Mouse (Mus musculus) hindbrain, embryonic 13.5 days (tissue): ENCODE data around the gene Dctn1. TPM values are rescaled to one million over a fixed set of nuclear protein-coding genes. Genes with fewer than 3 reads are reported as not detected.
A peak's percentile ranks its signal among the peaks of the same experiment; 100 is the strongest.

ENCODE experiments used
- ATAC-seq: fragments of 200-750 bp; cut with Nextera tagmentation; 2 replicates; pipeline ENCODE4 v1.8.0; 2017; ENCODE audit warnings: moderate TSS enrichment; ENCODE audit not compliant: low FRiP score
- H3K27ac ChIP-seq: fragments of 300-500 bp; sonication (generic); 2 replicates; pipeline ENCODE4 v1.5.1; 2015; ENCODE audit warnings: inconsistent platforms, mild to moderate bottlenecking, moderate library complexity
- H3K27me3 ChIP-seq: fragments of 300-500 bp; sonication (generic); 2 replicates; pipeline ENCODE4 v1.6.1; 2015; ENCODE audit warnings: mild to moderate bottlenecking, inconsistent platforms
- H3K36me3 ChIP-seq: fragments of 300-500 bp; sonication (generic); 2 replicates; pipeline ENCODE4 v1.6.1; 2015; ENCODE audit warnings: mild to moderate bottlenecking, inconsistent platforms
- H3K4me1 ChIP-seq: fragments of 300-500 bp; sonication (generic); replicated peaks from 2 replicates; pipeline ENCODE4 v1.6.1; 2015; ENCODE audit warnings: inconsistent platforms
- H3K4me2 ChIP-seq: fragments of 300-500 bp; sonication (generic); 2 replicates; pipeline ENCODE4 v1.6.1; 2015; ENCODE audit warnings: inconsistent platforms, mild to moderate bottlenecking, moderate library complexity
- H3K4me3 ChIP-seq: fragments of 300-500 bp; sonication (generic); 2 replicates; pipeline ENCODE4 v1.5.1; 2015; ENCODE audit warnings: mild to moderate bottlenecking, inconsistent platforms
- H3K9ac ChIP-seq: fragments of 300-500 bp; sonication (generic); 2 replicates; pipeline ENCODE4 v1.6.1; 2015; ENCODE audit warnings: mild to moderate bottlenecking, inconsistent platforms
- H3K9me3 ChIP-seq: fragments of 300-500 bp; sonication (generic); 2 replicates; pipeline ENCODE4 v1.6.1; 2016; ENCODE audit warnings: inconsistent platforms
- WGBS: fragments of 180-500 bp; shearing (Covaris S2); methylation state at CpG from one replicate; pipeline ENCODE4 v1.1.7; 2015; 5-methylcytosine and 5-hydroxymethylcytosine counted together
- polyA plus RNA-seq: library from polyadenylated mRNA; unstranded; fragments of >200 nt; fragmentation: Nextera tagmentation; extraction: Ambion mirVana; gene quantifications from 2 replicates; pipeline ENCODE4 v1.2.1, GENCODE M21; 2015

Dctn1 gene
- polyA plus RNA-seq, 1 experiment from 2014 or later, result 142 TPM

- peak overlapping the region; percentile 64 for H3K27ac ChIP-seq
- H3K4me1 ChIP-seq, result peaks cover 43% of the 10 kb centered on the region
- no peaks in the 10 kb centered on the region for H3K36me3 ChIP-seq
- peak overlapping the region; percentile 66 for H3K4me2 ChIP-seq
- ATAC-seq, result peak; percentile 8
- under 1% methylated on average over 30 of the region's 30 CpGs for WGBS
- peak overlapping the region; percentile 82 for H3K9ac ChIP-seq
- peak overlapping the region; percentile 74 for H3K4me3 ChIP-seq
- no peaks in the 10 kb centered on the region for H3K27me3 ChIP-seq
- H3K9me3 ChIP-seq, result no peaks in the 10 kb centered on the region
Measured at GRCm38 (mm10) chr6:83124851-83125312, 40.8 kb upstream of the Dctn1 start.

DNA sequence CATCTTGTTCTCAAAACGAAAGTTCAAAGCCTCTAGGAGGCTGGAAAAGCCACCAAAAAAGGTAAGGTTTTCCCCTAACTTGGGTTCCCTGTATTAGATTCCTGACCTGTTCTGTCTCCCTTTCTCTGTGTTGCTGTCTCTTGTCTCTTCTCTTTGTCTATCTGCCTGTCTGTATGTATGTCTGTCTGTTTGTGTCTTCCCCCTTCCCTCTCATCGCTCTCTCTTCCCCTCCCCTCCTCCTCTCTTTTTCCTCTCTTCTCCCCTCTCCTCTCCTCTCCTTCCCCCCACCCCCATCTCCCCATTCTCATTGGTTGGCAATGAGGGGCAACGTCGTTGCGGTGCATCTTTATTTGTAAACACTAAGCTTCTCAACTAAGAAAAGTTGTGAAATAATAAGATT, 40.4 kb upstream of the Dctn1 start, which contains the start of gene Ino80b:
Ino80b (minus strand) TSS at position 101 of the 400 bp plus-strand sequence.
- Histone ChIP-seq H3K27ac (peak within 1 kb of the TSS; percentile 64), H3K4me1 (peaks cover 38% of the 10 kb centered on the region), H3K9ac (peak within 1 kb of the TSS; percentile 82), H3K9me3 (no peaks in the 10 kb centered on the region), H3K27me3 (no peaks in the 10 kb centered on the region), H3K4me3 (peak within 1 kb of the TSS; percentile 74), H3K36me3 (no peaks in the 10 kb centered on the region), H3K4me2 (peak within 1 kb of the TSS; percentile 66)
- 30% methylated on average over 5 of the region's 5 CpGs for WGBS
- no peak for ATAC-seq

DNA sequence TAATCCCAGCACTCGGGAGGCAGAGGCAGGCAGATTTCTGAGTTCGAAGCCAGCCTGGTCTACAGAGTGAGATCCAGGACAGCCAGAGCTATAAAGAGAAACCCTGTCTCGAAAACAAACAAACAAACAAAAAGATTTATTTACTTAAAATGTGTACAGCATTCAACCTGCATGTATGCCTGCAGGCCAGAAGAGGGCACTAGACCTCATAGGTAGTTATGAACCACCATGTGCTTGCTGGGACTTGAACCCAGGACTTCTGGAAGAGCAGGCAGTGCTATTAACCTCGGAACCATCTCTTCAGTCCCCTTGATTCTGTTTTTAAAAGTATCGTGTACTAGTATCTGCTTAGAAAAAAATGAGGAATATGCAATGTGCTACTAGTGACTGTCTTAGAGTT, 38.3 kb upstream of the Dctn1 start:
- no peaks in the 10 kb centered on the region for H3K36me3 ChIP-seq
- WGBS, result 94% methylated on average over 5 of the region's 5 CpGs
- H3K27ac ChIP-seq, result no peak overlapping the region
- ATAC-seq, result no peak
- H3K4me1 ChIP-seq, result peaks cover 26% of the 10 kb centered on the region
- no peaks in the 10 kb centered on the region for H3K27me3 ChIP-seq
- H3K9ac ChIP-seq, result no peak overlapping the region
- no peak overlapping the region for H3K4me2 ChIP-seq
- H3K4me3 ChIP-seq, result no peak overlapping the region
- H3K9me3 ChIP-seq, result no peaks in the 10 kb centered on the region

GRCm38 (mm10) chr6:83131469-83132034, 34.2 kb upstream of the Dctn1 start:
- peaks cover 22% of the 10 kb centered on the region for H3K27me3 ChIP-seq
- no peak overlapping the region for H3K27ac ChIP-seq
- H3K4me1 ChIP-seq, result peaks cover 11% of the 10 kb centered on the region
- H3K4me3 ChIP-seq, result no peak overlapping the region
- H3K9ac ChIP-seq, result no peak overlapping the region
- WGBS, result 76% methylated on average over 6 of the region's 6 CpGs
- H3K4me2 ChIP-seq, result no peak overlapping the region
- no peak for ATAC-seq
- H3K36me3 ChIP-seq, result no peaks in the 10 kb centered on the region
- no peaks in the 10 kb centered on the region for H3K9me3 ChIP-seq

DNA sequence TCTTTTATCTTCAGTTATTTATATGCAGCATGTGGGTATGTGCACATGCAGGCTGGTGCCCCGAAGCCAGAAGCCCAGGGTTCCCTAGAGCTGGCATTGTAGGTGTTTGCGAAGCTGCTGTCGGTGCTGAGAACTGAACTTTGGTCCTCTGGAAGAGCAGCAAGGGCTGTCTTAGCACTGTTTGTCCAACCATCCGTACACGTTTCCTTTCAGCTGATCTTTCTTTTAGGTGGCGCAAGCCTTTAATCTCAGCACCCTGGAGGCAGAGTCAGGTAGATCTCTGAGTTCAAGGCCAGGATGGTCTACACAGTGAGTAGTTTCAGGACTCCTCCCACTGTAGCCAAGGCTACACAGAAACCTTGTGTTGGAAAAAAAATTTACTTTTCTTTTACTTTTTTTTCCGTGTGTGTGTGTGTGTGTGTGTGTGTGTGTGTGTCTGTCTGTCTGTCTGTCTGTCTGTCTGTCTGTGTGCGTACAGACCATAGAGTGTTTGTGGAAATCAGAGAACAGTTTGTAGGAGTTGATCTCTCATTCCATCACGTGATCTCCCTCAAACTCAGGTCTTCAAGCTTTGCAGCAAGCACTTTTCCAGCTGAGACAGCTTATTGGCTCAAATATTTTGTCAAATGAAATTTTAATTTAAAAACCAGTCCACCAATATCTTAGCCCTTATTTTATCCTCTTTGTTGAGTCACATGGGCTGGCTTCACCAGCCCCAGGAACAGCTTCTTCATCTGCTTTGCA, 33.4 kb upstream of the Dctn1 start:
- 86% methylated on average over 9 of the region's 9 CpGs for WGBS

DNA sequence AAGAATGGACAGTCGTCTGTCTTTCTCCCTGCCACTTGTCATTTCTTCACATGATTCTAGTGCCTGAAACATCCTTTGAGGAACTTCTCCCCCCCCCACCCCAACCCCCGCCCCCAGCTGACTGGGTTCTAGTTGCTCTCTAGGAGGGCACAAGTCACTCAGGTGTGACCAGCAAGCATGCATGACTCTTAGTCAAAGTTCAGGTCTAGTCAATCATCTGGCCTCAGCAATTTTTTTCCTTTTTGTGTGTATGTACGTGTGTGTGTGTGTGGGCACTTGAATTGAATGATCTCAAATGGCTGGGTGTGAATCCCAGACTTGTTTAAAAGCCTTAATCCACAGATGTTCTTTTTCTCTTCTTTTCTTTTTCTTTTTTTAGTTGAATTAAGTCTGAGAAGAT, 31.5 kb upstream of the Dctn1 start:
- no peak for ATAC-seq
- Histone ChIP-seq H3K4me1 (peaks cover 38% of the 10 kb centered on the region), H3K27ac (no peak overlapping the region), H3K9me3 (no peaks in the 10 kb centered on the region), H3K27me3 (peaks cover 25% of the 10 kb centered on the region), H3K36me3 (no peaks in the 10 kb centered on the region), H3K9ac (no peak overlapping the region), H3K4me2 (no peak overlapping the region), H3K4me3 (no peak overlapping the region)
- 68% methylated on average over 3 of the region's 3 CpGs for WGBS

More for the DNA sequence above, 33.4 kb upstream of the Dctn1 start:
- H3K9ac ChIP-seq, result no peak overlapping the region
- H3K9me3 ChIP-seq, result no peaks in the 10 kb centered on the region
- no peak overlapping the region for H3K4me3 ChIP-seq
- H3K27ac ChIP-seq, result no peak overlapping the region
- peaks cover 25% of the 10 kb centered on the region for H3K27me3 ChIP-seq
- ATAC-seq, result no peak
- peaks cover 19% of the 10 kb centered on the region for H3K4me1 ChIP-seq
- H3K36me3 ChIP-seq, result no peaks in the 10 kb centered on the region
- no peak overlapping the region for H3K4me2 ChIP-seq

DNA sequence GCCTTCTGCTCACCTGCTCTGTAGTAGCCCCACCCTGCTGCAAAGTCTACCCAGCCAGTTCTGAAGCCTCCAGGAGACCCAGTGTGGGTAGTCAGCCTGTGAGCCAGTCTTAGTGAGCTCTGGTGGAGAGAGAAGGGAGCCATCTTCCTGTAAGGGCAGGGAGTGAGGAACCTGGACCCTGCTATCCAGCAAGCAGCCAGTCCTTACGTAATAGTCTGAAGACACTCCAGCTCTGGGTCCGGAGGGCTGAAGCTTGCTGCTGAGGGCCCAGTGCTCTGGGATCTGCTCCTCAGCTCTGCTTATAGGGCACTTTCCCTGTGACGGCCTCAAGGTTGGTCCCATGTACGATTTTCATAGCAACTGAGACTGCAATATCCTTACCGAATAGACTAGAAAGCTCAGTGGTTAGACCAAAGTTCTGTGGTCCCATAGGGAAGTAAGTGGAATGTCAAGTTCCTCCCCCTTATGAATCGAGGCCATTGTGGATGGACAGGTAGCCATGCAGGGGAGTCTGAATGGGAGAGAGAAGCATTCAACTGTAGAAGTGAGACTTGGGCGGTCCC, 30.7 kb upstream of the Dctn1 start, which contains the start of gene Rtkn:
Rtkn (plus strand) TSS at position 513 of the 563 bp plus-strand sequence.
- H3K4me3 ChIP-seq, result peak within 1 kb of the TSS; percentile 43; the same call in 1 of the 2 replicates
- peaks cover 25% of the 10 kb centered on the region for H3K27me3 ChIP-seq
- ATAC-seq, result no peak
- peaks cover 40% of the 10 kb centered on the region for H3K4me1 ChIP-seq
- peak within 1 kb of the TSS; percentile 94; the same call in 1 of the 2 replicates for H3K27ac ChIP-seq
- H3K4me2 ChIP-seq, result peak within 1 kb of the TSS; percentile 62
- 64% methylated on average over 7 of the region's 7 CpGs for WGBS
- H3K9me3 ChIP-seq, result no peaks in the 10 kb centered on the region
- H3K36me3 ChIP-seq, result no peaks in the 10 kb centered on the region
- peak within 1 kb of the TSS; percentile 51 for H3K9ac ChIP-seq

DNA sequence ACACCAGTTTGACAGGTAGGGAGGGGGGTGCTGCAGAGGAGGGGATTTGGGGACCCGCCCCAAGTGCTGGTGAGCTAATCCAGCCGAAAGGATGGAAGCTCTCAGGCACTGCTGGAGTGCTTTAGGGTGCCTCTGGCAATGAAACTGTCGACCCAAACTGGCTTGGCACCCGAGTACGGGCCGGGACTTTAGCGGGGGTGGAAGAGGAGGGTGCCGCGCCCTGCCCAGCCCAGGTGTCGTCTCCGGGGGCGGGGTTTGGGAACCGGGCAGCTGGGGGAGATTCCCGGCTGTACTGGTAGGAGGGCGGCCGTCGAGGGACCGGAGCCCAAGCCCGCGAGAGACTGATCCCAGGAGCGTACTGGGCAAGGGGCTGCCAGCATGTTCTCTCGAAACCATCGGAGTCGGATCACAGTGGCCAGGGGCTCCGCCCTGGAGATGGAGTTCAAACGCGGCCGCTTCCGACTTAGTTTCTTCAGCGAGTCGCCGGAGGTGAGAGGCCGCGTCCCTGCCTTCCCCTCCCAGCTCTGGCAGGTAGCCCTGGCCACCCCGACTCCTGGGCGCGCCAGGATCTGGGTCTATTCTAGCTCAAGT, 30.1 kb upstream of the Dctn1 start:
- no peaks in the 10 kb centered on the region for H3K36me3 ChIP-seq
- no peak for ATAC-seq
- H3K4me3 ChIP-seq, result peak overlapping the region; percentile 43; the same call in 1 of the 2 replicates
- WGBS, result 2% methylated on average over 37 of the region's 37 CpGs
- peaks cover 25% of the 10 kb centered on the region for H3K27me3 ChIP-seq
- H3K9ac ChIP-seq, result peak overlapping the region; percentile 51
- H3K4me1 ChIP-seq, result peaks cover 40% of the 10 kb centered on the region
- no peak overlapping the region for H3K27ac ChIP-seq
- peak overlapping the region; percentile 62 for H3K4me2 ChIP-seq
- no peaks in the 10 kb centered on the region for H3K9me3 ChIP-seq

DNA sequence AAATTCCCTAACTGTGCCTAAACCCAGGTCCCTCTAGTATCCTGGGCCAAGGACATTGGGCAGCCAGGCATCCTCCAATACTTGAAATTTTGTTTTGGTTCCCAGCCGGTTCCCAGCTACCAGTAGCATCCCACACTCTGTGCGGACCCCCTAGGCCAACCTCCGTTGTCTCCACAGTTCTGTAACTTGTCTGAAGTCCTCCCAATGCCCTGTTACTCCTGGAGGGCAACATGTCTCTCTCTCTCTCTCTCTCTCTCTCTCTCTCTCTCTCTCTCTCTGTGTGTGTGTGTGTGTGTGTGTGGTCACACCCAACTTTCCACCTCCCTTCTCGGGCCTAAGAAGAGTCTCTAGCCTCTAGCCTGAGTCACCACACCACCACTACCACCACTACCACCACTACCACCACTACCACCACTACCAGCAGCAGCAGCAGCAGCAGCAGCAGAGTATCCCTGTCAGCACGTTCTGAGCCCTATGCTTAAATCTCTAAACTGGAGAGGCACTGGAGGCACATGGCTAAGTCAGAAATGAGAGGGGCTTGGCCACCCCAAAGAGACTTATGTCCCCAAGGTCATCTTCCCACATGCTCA, 29.3 kb upstream of the Dctn1 start:
- Histone ChIP-seq H3K9me3 (no peaks in the 10 kb centered on the region), H3K4me2 (peak overlapping the region; percentile 62), H3K36me3 (no peaks in the 10 kb centered on the region), H3K4me1 (peaks cover 40% of the 10 kb centered on the region), H3K27ac (peak overlapping the region; percentile 94), H3K4me3 (peak overlapping the region; percentile 43), H3K27me3 (peaks cover 25% of the 10 kb centered on the region), H3K9ac (peak overlapping the region; percentile 76)
- WGBS, result 15% methylated on average over 5 of the region's 5 CpGs
- peak; percentile 12; the same call in 1 of the 2 replicates for ATAC-seq

- peak overlapping the region; percentile 94 for H3K27ac ChIP-seq
- WGBS, result under 1% methylated on average over 24 of the region's 26 CpGs
Measured at GRCm38 (mm10) chr6:83136881-83137575, 28.7 kb upstream of the Dctn1 start.

DNA sequence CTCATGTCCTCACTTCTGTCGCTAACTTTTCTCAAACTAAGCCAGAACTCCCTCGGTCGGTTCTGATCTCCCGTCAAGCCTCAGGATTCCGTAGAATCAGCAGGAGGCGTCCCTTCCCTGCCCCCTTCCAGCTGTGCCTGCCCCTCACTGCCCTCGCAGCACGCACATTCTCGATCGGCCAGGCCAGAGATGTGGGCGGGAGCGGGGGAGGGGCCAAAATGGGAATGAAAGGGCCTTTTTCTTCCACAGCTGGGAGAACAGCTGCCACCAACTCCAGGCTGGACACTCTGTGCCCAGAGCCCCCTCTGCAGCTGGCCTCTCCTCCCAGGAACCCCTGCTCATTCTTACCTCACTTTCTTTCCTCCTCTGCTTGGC, 28.2 kb upstream of the Dctn1 start:
- Histone ChIP-seq H3K4me3 (peak overlapping the region; percentile 43), H3K27me3 (peaks cover 25% of the 10 kb centered on the region), H3K9me3 (no peaks in the 10 kb centered on the region), H3K27ac (peak overlapping the region; percentile 94), H3K4me2 (peak overlapping the region; percentile 62), H3K4me1 (peaks cover 51% of the 10 kb centered on the region), H3K36me3 (no peaks in the 10 kb centered on the region), H3K9ac (peak overlapping the region; percentile 76)
- ATAC-seq, result peak; percentile 55
- 1% methylated on average over 12 of the region's 12 CpGs for WGBS

More at GRCm38 (mm10) chr6:83136881-83137575, 28.7 kb upstream of the Dctn1 start:
- Histone ChIP-seq H3K4me3 (peak overlapping the region; percentile 43), H3K4me2 (peak overlapping the region; percentile 62), H3K4me1 (peaks cover 46% of the 10 kb centered on the region), H3K9ac (peak overlapping the region; percentile 76), H3K9me3 (no peaks in the 10 kb centered on the region), H3K27me3 (peaks cover 25% of the 10 kb centered on the region), H3K36me3 (no peaks in the 10 kb centered on the region)
- peak; percentile 74 for ATAC-seq
